In genomic region chr9:90164670-90165453, GRCm38 (mm10) we compare ENCODE assay signal across 9 mouse cellular contexts. TPM values are rescaled to one million over a fixed set of nuclear protein-coding genes. Genes with fewer than 3 reads are reported as not detected.
DNase-seq lines count a peak whose midpoint lies in the region; ATAC-seq lines count a peak whose summit lies in the region.
"Had no signal": no experiment of that assay in that cellular context is flagged by ENCODE, and none has a peak within 500 bp of the region (broad histone marks: within the 10 kb centered on the region; RNA-seq: fewer than 3 reads in every experiment).

No protein-coding gene starts in this region.

- H3K4me2 ChIP-seq in limb, embryonic 11.5 days (ENCODE audit: low read depth, severe bottlenecking): peak overlapping the region; percentile 77; the same call in 1 of the 2 replicates
- peak overlapping the region; percentile 86; the same call in 1 of the 2 replicates for H3K4me2 ChIP-seq in forebrain, embryonic 11.5 days (ENCODE audit: low read depth, low read length, severe bottlenecking)
- H3K4me2 ChIP-seq in hindbrain, embryonic 14.5 days (replicated peaks): peak overlapping the region; percentile 80
- H3K4me2 ChIP-seq in neural tube, embryonic 12.5 days (replicated peaks): peak overlapping the region; percentile 89

- H3K9me3 ChIP-seq in limb, embryonic 11.5 days (ENCODE audit: control insufficient read depth, low read length): no peaks in the 10 kb centered on the region
- no peaks in the 10 kb centered on the region for H3K9me3 ChIP-seq in limb, embryonic 10.5 days (replicated peaks)
- no peaks in the 10 kb centered on the region; the same call in 1 of the 2 replicates for H3K9me3 ChIP-seq in forebrain, embryonic 11.5 days (ENCODE audit: control insufficient read depth, low read length)
- peaks cover 2% of the 10 kb centered on the region; the same call in 1 of the 2 replicates for H3K9me3 ChIP-seq in hindbrain, embryonic 14.5 days (ENCODE audit: control insufficient read depth, low read length)
- no peaks in the 10 kb centered on the region for H3K9me3 ChIP-seq in neural tube, embryonic 12.5 days

- no peak for DNase-seq in limb, embryonic 11.5 days (ENCODE audit: low spot score)
- DNase-seq in limb, embryonic 10.5 days (ENCODE audit: low spot score): no peak
- no peak for DNase-seq in forebrain, embryonic 11.5 days (ENCODE audit: low spot score)
- no peak for DNase-seq in hindbrain, embryonic 14.5 days (ENCODE audit: low spot score)
- DNase-seq in adrenal gland, postnatal 25 days: no peak
- no peak for DNase-seq in frontal cortex, postnatal 25 days (ENCODE audit: low spot score in 2 of 2)
- no peak for DNase-seq in layer of hippocampus, postnatal 25 days (ENCODE audit: extremely low spot score in 1 of 2, low spot score in 1 of 2)

- 49% methylated on average over 4 of the region's 4 CpGs for WGBS in limb, embryonic 11.5 days
- 61% methylated on average over 4 of the region's 4 CpGs for WGBS in limb, embryonic 10.5 days
- WGBS in forebrain, embryonic 11.5 days: 67% methylated on average over 4 of the region's 4 CpGs
- 66% methylated on average over 4 of the region's 4 CpGs for WGBS in hindbrain, embryonic 14.5 days
- 49% methylated on average over 4 of the region's 4 CpGs for WGBS in neural tube, embryonic 12.5 days

- H3K27ac ChIP-seq in limb, embryonic 11.5 days (replicated peaks; ENCODE audit: low read depth, low read length): no peak overlapping the region
- no peak overlapping the region for H3K27ac ChIP-seq in limb, embryonic 10.5 days
- H3K27ac ChIP-seq in forebrain, embryonic 11.5 days (ENCODE audit: low read depth, low read length): no peak overlapping the region
- H3K27ac ChIP-seq in hindbrain, embryonic 14.5 days: no peak overlapping the region
- no peak overlapping the region for H3K27ac ChIP-seq in neural tube, embryonic 12.5 days

- H3K4me1 ChIP-seq in limb, embryonic 11.5 days (ENCODE audit: control insufficient read depth, insufficient read depth, low read length): peaks cover 4% of the 10 kb centered on the region; the same call in 1 of the 2 replicates
- H3K4me1 ChIP-seq in limb, embryonic 10.5 days: peaks cover 19% of the 10 kb centered on the region
- peaks cover 2% of the 10 kb centered on the region; the same call in 1 of the 2 replicates for H3K4me1 ChIP-seq in forebrain, embryonic 11.5 days (replicated peaks; ENCODE audit: control insufficient read depth, insufficient read depth, low read length)
- peaks cover 10% of the 10 kb centered on the region for H3K4me1 ChIP-seq in hindbrain, embryonic 14.5 days (replicated peaks; ENCODE audit: control insufficient read depth, insufficient read depth, low read length)
- H3K4me1 ChIP-seq in neural tube, embryonic 12.5 days: peaks cover 16% of the 10 kb centered on the region

- H3K36me3 ChIP-seq in limb, embryonic 11.5 days (ENCODE audit: control insufficient read depth, insufficient read depth, low read length): no peaks in the 10 kb centered on the region
- no peaks in the 10 kb centered on the region for H3K36me3 ChIP-seq in limb, embryonic 10.5 days
- H3K36me3 ChIP-seq in forebrain, embryonic 11.5 days (ENCODE audit: control insufficient read depth, insufficient read depth, low read length): no peaks in the 10 kb centered on the region
- H3K36me3 ChIP-seq in hindbrain, embryonic 14.5 days (replicated peaks; ENCODE audit: control insufficient read depth, insufficient read depth): no peaks in the 10 kb centered on the region
- H3K36me3 ChIP-seq in neural tube, embryonic 12.5 days: no peaks in the 10 kb centered on the region

- no peak overlapping the region for H3K9ac ChIP-seq in limb, embryonic 11.5 days (ENCODE audit: low read length)
- no peak overlapping the region for H3K9ac ChIP-seq in forebrain, embryonic 11.5 days (ENCODE audit: low read length)
- peak overlapping the region; percentile 81; the same call in 1 of the 2 replicates for H3K9ac ChIP-seq in hindbrain, embryonic 14.5 days
- no peak overlapping the region for H3K9ac ChIP-seq in neural tube, embryonic 12.5 days

- ATAC-seq in limb, embryonic 11.5 days (ENCODE audit: insufficient number of reproducible peaks, low FRiP score, low TSS enrichment, low read depth): no peak
- ATAC-seq in forebrain, embryonic 11.5 days (replicated peaks; ENCODE audit: low FRiP score): no peak
- no peak for ATAC-seq in hindbrain, embryonic 14.5 days (ENCODE audit: low FRiP score)
- ATAC-seq in neural tube, embryonic 12.5 days (ENCODE audit: low FRiP score, low read depth): no peak

- H3K27me3 ChIP-seq in limb, embryonic 11.5 days (ENCODE audit: control insufficient read depth, insufficient read depth, low read length): no peaks in the 10 kb centered on the region
- peaks cover 15% of the 10 kb centered on the region; the same call in 1 of the 2 replicates for H3K27me3 ChIP-seq in limb, embryonic 10.5 days (ENCODE audit: low read depth, poor library complexity, severe bottlenecking)
- no peaks in the 10 kb centered on the region for H3K27me3 ChIP-seq in forebrain, embryonic 11.5 days (ENCODE audit: control insufficient read depth, insufficient read depth, low read length)
- no peaks in the 10 kb centered on the region for H3K27me3 ChIP-seq in hindbrain, embryonic 14.5 days (ENCODE audit: control insufficient read depth, insufficient read depth, low read length)
- H3K27me3 ChIP-seq in neural tube, embryonic 12.5 days (replicated peaks): no peaks in the 10 kb centered on the region

- no peak overlapping the region for H3K4me3 ChIP-seq in limb, embryonic 11.5 days (ENCODE audit: low read depth, low read length)
- no peak overlapping the region; the same call in 1 of the 2 replicates for H3K4me3 ChIP-seq in limb, embryonic 10.5 days
- no peak overlapping the region for H3K4me3 ChIP-seq in forebrain, embryonic 11.5 days (ENCODE audit: low read depth, low read length)
- H3K4me3 ChIP-seq in hindbrain, embryonic 14.5 days (replicated peaks; ENCODE audit: low read length): peak overlapping the region; percentile 82
- H3K4me3 ChIP-seq in neural tube, embryonic 12.5 days: peak overlapping the region; percentile 76; the same call in 1 of the 2 replicates

RNA-seq across cellular contexts. Expression of gene Adamts7, which starts 2.0 kb away (rescaled TPM):
- 12.7 and 14.3 TPM in 2 replicates for polyA plus RNA-seq in limb, embryonic 11.5 days (2014; fragmentation: Nextera tagmentation; extraction: Ambion mirVana)
- polyA plus RNA-seq in limb, embryonic 10.5 days (2016; fragmentation: Nextera tagmentation; extraction: Ambion mirVana): 8.5 and 15.4 TPM in 2 replicates
- polyA plus RNA-seq in forebrain, embryonic 11.5 days (2014; fragmentation: Nextera tagmentation; extraction: Ambion mirVana): 21.5 and 22.2 TPM in 2 replicates
- 8.7 and 9.1 TPM in 2 replicates for polyA plus RNA-seq in hindbrain, embryonic 14.5 days (2014; fragmentation: Nextera tagmentation; extraction: Ambion mirVana)
- 19.0 and 19.1 TPM in 2 replicates for polyA plus RNA-seq in neural tube, embryonic 12.5 days (2016; fragmentation: Nextera tagmentation; extraction: Ambion mirVana)
- total RNA-seq in adrenal gland, postnatal 25 days (2021): 6.0 and 7.5 TPM in 2 replicates
- under 1 TPM; 0.62 to 0.77 TPM for total RNA-seq in layer of hippocampus, postnatal 25 days (2021)
- total RNA-seq: hematopoietic stem cell, adult 5-6 weeks had no signal

RNA-seq across cellular contexts. Expression of gene Morf4l1, which starts 50.3 kb away (rescaled TPM):
- polyA plus RNA-seq in limb, embryonic 11.5 days (2014; fragmentation: Nextera tagmentation; extraction: Ambion mirVana): 470 and 473 TPM in 2 replicates
- polyA plus RNA-seq in limb, embryonic 10.5 days (2016; fragmentation: Nextera tagmentation; extraction: Ambion mirVana): 432 and 482 TPM in 2 replicates
- polyA plus RNA-seq in forebrain, embryonic 11.5 days (2014; fragmentation: Nextera tagmentation; extraction: Ambion mirVana): 484 and 515 TPM in 2 replicates
- 557 and 572 TPM in 2 replicates for polyA plus RNA-seq in hindbrain, embryonic 14.5 days (2014; fragmentation: Nextera tagmentation; extraction: Ambion mirVana)
- 507 and 535 TPM in 2 replicates for polyA plus RNA-seq in neural tube, embryonic 12.5 days (2016; fragmentation: Nextera tagmentation; extraction: Ambion mirVana)
- total RNA-seq in adrenal gland, postnatal 25 days (2021): 307 and 354 TPM in 2 replicates
- total RNA-seq in layer of hippocampus, postnatal 25 days (2021): 100 to 1,000 TPM; 401 to 432 TPM

Comparison
In these comparisons a context has a peak if more than half of its experiments do, and no peak if none do; other contexts are left out.
1. H3K4me3 ChIP-seq: peak in hindbrain, embryonic 14.5 days (single experiment) and neural tube, embryonic 12.5 days (single experiment); none in limb, embryonic 11.5 days (single experiment), limb, embryonic 10.5 days (single experiment) and forebrain, embryonic 11.5 days (single experiment).
2. Peak in every context shown above with its lines, with median percentiles within 50 percentile points of each other: H3K4me2 ChIP-seq.